Mouse (Mus musculus) neutrophil, adult 65 days (primary cell): ENCODE measurements around the gene Tmem238l. TPM values are rescaled to one million over a fixed set of nuclear protein-coding genes. Genes with fewer than 3 reads are reported as not detected.

Experiments used
- total RNA-seq: library from RNA; stranded (reverse); gene quantifications from 2 replicates; pipeline ENCODE4 v1.2.4, GENCODE M21; 2023

The Tmem238l gene
- total RNA-seq: not detected in 2 replicates

DNA sequence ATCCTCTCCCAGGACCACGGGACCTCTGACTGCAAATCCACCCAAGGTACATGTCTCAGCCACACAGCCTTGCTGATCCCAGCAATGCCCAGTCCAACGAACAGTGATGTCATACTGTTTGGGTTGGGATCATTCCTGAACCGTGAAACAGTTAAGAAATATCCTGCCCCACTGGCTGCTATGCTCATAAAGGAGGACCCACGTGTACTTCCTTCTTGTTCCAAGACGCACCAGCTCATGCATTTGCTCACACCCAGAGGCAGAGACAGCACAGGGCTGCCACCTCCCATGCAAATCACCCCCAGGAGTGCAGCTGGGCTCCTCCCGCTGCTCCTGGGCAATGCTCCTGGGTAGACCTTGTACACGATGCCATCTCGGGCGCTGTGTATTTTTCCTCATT lies at the start of gene Tmem238l:
Tmem238l (plus strand) TSS at position 336 of the 400 bp plus-strand sequence.

DNA sequence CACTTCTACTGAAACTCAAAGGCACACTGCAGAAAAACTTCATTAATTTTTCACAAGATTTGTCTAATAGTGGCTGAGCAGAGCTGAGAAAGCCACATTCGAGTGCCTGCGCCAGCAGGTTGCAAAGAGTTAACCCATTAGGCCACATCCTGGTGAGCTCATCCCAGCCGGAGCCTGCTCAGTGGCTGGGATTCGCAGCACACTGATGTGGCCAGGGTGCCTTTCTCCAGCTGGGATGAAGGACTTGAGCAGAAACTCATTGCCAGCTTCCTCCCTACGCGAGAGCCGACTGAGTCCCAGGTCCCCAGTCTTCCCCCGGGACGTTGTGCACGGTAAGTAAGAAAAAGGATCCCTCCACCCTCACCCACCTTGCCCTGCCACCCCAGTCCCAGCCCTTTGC lies 44.6 kb upstream of the Tmem238l start, which contains the start of gene Pirt:
Pirt (plus strand) TSS at position 171 of the 400 bp plus-strand sequence.

Other genes starting within 250 kb of the Tmem238l start
- not detected in 2 replicates for gene Pirt, start 44.7 kb upstream of the Tmem238l start, total RNA-seq
- gene Tmem220, start 68.5 kb downstream of the Tmem238l start, total RNA-seq: 2.0 and 2.3 TPM in 2 replicates
- gene Adprm, start 96.0 kb downstream of the Tmem238l start, total RNA-seq: 29.8 and 30.7 TPM in 2 replicates
- 5.5 and 5.8 TPM in 2 replicates for gene Sco1, start 96.0 kb downstream of the Tmem238l start, total RNA-seq
- gene Myh3, start 121.7 kb downstream of the Tmem238l start, total RNA-seq: 0.09 TPM in 1 of 2 replicates, not detected in the other
- not detected in 2 replicates for gene Myh2, start 214.4 kb downstream of the Tmem238l start, total RNA-seq
- gene Myh1, start 243.4 kb downstream of the Tmem238l start, total RNA-seq: not detected in 2 replicates